Mouse (Mus musculus) frontal cortex, postnatal 36 days (tissue): ENCODE measurements at regions not wholly inside any gene's neighbourhood (a gene's known extent, or its start where the extent isn't known, plus 50 kb on each side); places are given as distances from the start of the nearest gene placed in this dataset.

Source experiments
- DNase-seq, 2 experiments: peaks; one replicate each; pipeline ENCODE4 v3.0.0; 2022; ENCODE audit warnings: low spot score in 2 of 2

- DNase-seq: no peak
Measured at GRCm38 (mm10) chr7:118042914-118043313, 73.1 kb downstream of the Rps15a start.

GRCm38 (mm10) chr7:118039862-118040261 lies 76.1 kb downstream of the Rps15a start:
- no peak for DNase-seq

- no peak for DNase-seq
Measured at GRCm38 (mm10) chr7:118037062-118037461, 78.9 kb downstream of the Rps15a start.

- DNase-seq: no peak
Measured at GRCm38 (mm10) chr7:118026106-118026526, 89.9 kb downstream of the Rps15a start.

GRCm38 (mm10) chr7:118004620-118005019 lies 111.4 kb downstream of the Rps15a start:
- DNase-seq: no peak

- DNase-seq: peak; percentile 26 to 31
Measured at GRCm38 (mm10) chr7:118001881-118002280, 114.1 kb downstream of the Rps15a start.

GRCm38 (mm10) chr7:118001121-118001520 lies 114.9 kb downstream of the Rps15a start:
- DNase-seq: no peak

GRCm38 (mm10) chr7:117982177-117982576 lies 133.8 kb downstream of the Rps15a start:
- DNase-seq: no peak

- DNase-seq: no peak
Measured at GRCm38 (mm10) chr7:117971176-117971575, 144.8 kb downstream of the Rps15a start.

GRCm38 (mm10) chr7:117943435-117943834 lies 172.6 kb downstream of the Rps15a start:
- no peak for DNase-seq

- DNase-seq: no peak
Measured at GRCm38 (mm10) chr7:117939618-117940017, 176.4 kb downstream of the Rps15a start.

GRCm38 (mm10) chr7:117934908-117935307 lies 181.1 kb downstream of the Rps15a start:
- DNase-seq: no peak

- DNase-seq: no peak
Measured at GRCm38 (mm10) chr7:117931234-117931895, 184.6 kb downstream of the Rps15a start.

GRCm38 (mm10) chr7:117930392-117930791 lies 185.6 kb downstream of the Rps15a start:
- no peak for DNase-seq

- DNase-seq: no peak
Measured at GRCm38 (mm10) chr7:117926396-117926795, 189.6 kb downstream of the Rps15a start.

- peak; percentile 54 to 66 for DNase-seq
Measured at GRCm38 (mm10) chr7:117922270-117922669, 193.7 kb downstream of the Rps15a start.

GRCm38 (mm10) chr7:117918206-117918995 lies 197.6 kb downstream of the Rps15a start:
- DNase-seq: peak; percentile 55 to 81

GRCm38 (mm10) chr7:117916915-117917314 lies 199.1 kb downstream of the Rps15a start:
- DNase-seq: no peak

- DNase-seq: no peak
Measured at GRCm38 (mm10) chr7:117912453-117912852, 203.5 kb downstream of the Rps15a start.

- DNase-seq: no peak
Measured at GRCm38 (mm10) chr7:117911062-117911461, 204.9 kb downstream of the Rps15a start.

- no peak for DNase-seq
Measured at GRCm38 (mm10) chr7:117896528-117896927, 219.5 kb downstream of the Rps15a start.

- DNase-seq: no peak
Measured at GRCm38 (mm10) chr7:117887288-117887687, 228.7 kb downstream of the Rps15a start.

GRCm38 (mm10) chr7:117882803-117883202 lies 233.2 kb downstream of the Rps15a start:
- DNase-seq: peak; percentile 87 to 93
